8 mouse cellular contexts compared by ENCODE assay signal in the genomic region with DNA sequence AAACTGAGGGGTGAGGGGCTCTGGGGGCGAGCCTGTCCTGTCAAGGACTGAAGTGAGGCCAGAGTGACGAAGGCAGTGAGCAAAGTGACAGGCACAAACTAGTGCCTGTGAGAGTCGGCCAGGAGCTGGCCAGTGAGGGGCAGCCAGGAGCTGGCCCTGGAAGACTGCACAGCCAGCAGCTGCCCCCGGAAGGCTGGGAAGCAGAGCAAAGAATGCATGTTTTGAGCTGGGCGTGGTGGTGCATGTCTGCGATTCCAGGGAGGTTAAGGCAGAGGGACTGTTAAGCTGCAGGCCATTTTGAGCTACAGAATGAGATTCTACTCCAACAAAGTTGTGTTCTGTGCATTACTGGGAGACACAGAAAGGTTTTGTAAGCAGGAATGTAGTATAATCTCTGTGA. TPM values are rescaled to one million over a fixed set of nuclear protein-coding genes. Genes with fewer than 3 reads are reported as not detected.
DNase-seq lines count a peak whose midpoint lies in the region; ATAC-seq and TF ChIP-seq lines count a peak whose summit lies in the region.

No protein-coding gene starts in this region.

- no peak overlapping the region for H3K4me3 ChIP-seq in heart, embryonic 11.5 days (ENCODE audit: low read depth, low read length)
- H3K4me3 ChIP-seq in midbrain, embryonic 14.5 days (replicated peaks; ENCODE audit: low read depth, low read length), result no peak overlapping the region
- H3K4me3 ChIP-seq in midbrain, embryonic 15.5 days, result no peak overlapping the region
- H3K4me3 ChIP-seq in heart, embryonic 16.5 days (ENCODE audit: low read length), result no peak overlapping the region
- no peak overlapping the region for H3K4me3 ChIP-seq in myocyte
- H3K4me3 ChIP-seq in forebrain, embryonic 10.5 days, result no peak overlapping the region

- H3K27ac ChIP-seq in heart, embryonic 11.5 days (ENCODE audit: low read depth, low read length), result peak overlapping the region; percentile 35; the same call in 1 of the 2 replicates
- H3K27ac ChIP-seq in midbrain, embryonic 14.5 days (replicated peaks; ENCODE audit: low read depth, low read length), result no peak overlapping the region
- H3K27ac ChIP-seq in midbrain, embryonic 15.5 days, result no peak overlapping the region
- peak overlapping the region; percentile 53; the same call in 1 of the 2 replicates for H3K27ac ChIP-seq in heart, embryonic 16.5 days (ENCODE audit: low read length)
- H3K27ac ChIP-seq in forebrain, embryonic 10.5 days, result no peak overlapping the region

- no peak overlapping the region for H3ac ChIP-seq in myocyte (ENCODE audit: control insufficient read depth, insufficient read length)

- no peaks in the 10 kb centered on the region for H3K36me3 ChIP-seq in heart, embryonic 11.5 days (ENCODE audit: control insufficient read depth, insufficient read depth, low read length)
- H3K36me3 ChIP-seq in midbrain, embryonic 14.5 days (ENCODE audit: control insufficient read depth, insufficient read depth, low read length), result peaks cover 7% of the 10 kb centered on the region
- H3K36me3 ChIP-seq in midbrain, embryonic 15.5 days (replicated peaks), result 0 out of 2 replicates have a peak, but pooled peaks cover under 1% of the 10 kb centered on the region
- no peaks in the 10 kb centered on the region for H3K36me3 ChIP-seq in heart, embryonic 16.5 days (ENCODE audit: control insufficient read depth, insufficient read depth)
- H3K36me3 ChIP-seq in myocyte (ENCODE audit: control insufficient read depth, insufficient read depth), result no peaks in the 10 kb centered on the region
- H3K36me3 ChIP-seq in forebrain, embryonic 10.5 days (replicated peaks), result peaks cover 16% of the 10 kb centered on the region

- no peak for TF ChIP-seq POLR2A in myocyte (IDR thresholded peaks at IDR 0.05; ENCODE audit: insufficient read length, low read depth)

- H3K4me1 ChIP-seq in heart, embryonic 11.5 days (ENCODE audit: control insufficient read depth, insufficient read depth, low read length), result peaks cover 5% of the 10 kb centered on the region; the same call in 1 of the 2 replicates
- H3K4me1 ChIP-seq in midbrain, embryonic 14.5 days (ENCODE audit: control insufficient read depth, insufficient read depth, low read length), result no peaks in the 10 kb centered on the region
- H3K4me1 ChIP-seq in midbrain, embryonic 15.5 days, result no peaks in the 10 kb centered on the region
- H3K4me1 ChIP-seq in heart, embryonic 16.5 days (ENCODE audit: control insufficient read depth, insufficient read depth, low read length), result peaks cover 6% of the 10 kb centered on the region
- peaks cover 26% of the 10 kb centered on the region for H3K4me1 ChIP-seq in forebrain, embryonic 10.5 days

- H3K4me2 ChIP-seq in heart, embryonic 11.5 days, result peak overlapping the region; percentile 25; the same call in 1 of the 2 replicates
- H3K4me2 ChIP-seq in midbrain, embryonic 14.5 days (ENCODE audit: low read length), result no peak overlapping the region
- no peak overlapping the region for H3K4me2 ChIP-seq in midbrain, embryonic 15.5 days
- H3K4me2 ChIP-seq in heart, embryonic 16.5 days (ENCODE audit: low read depth, low read length), result peak overlapping the region; percentile 30
- peak overlapping the region; percentile 25 for H3K4me2 ChIP-seq in myocyte (ENCODE audit: low read depth)

- H3K9ac ChIP-seq in heart, embryonic 11.5 days (ENCODE audit: low read depth, low read length), result no peak overlapping the region
- H3K9ac ChIP-seq in midbrain, embryonic 14.5 days (replicated peaks; ENCODE audit: low read length), result no peak overlapping the region
- no peak overlapping the region for H3K9ac ChIP-seq in midbrain, embryonic 15.5 days
- H3K9ac ChIP-seq in heart, embryonic 16.5 days (ENCODE audit: low read length), result peak overlapping the region; percentile 43

- no peaks in the 10 kb centered on the region for H3K79me2 ChIP-seq in myocyte (ENCODE audit: control insufficient read depth, insufficient read depth)

- 9% methylated on average over 6 of the region's 6 CpGs for WGBS in heart, embryonic 11.5 days (ENCODE audit: insufficient replicate concordance)
- WGBS in midbrain, embryonic 14.5 days, result 28% methylated on average over 6 of the region's 6 CpGs
- WGBS in midbrain, embryonic 15.5 days, result 37% methylated on average over 6 of the region's 6 CpGs
- 9% methylated on average over 6 of the region's 6 CpGs for WGBS in heart, embryonic 16.5 days
- 57% methylated on average over 6 of the region's 6 CpGs for WGBS in forebrain, embryonic 10.5 days

- intact Hi-C loops in heart, postnatal 25 days (cut with DNase I), result no loop called here

- H3K27me3 ChIP-seq in heart, embryonic 11.5 days (ENCODE audit: control insufficient read depth, insufficient read depth, low read length), result no peaks in the 10 kb centered on the region
- no peaks in the 10 kb centered on the region for H3K27me3 ChIP-seq in midbrain, embryonic 14.5 days (ENCODE audit: control insufficient read depth, insufficient read depth, low read length)
- no peaks in the 10 kb centered on the region for H3K27me3 ChIP-seq in midbrain, embryonic 15.5 days (replicated peaks)
- H3K27me3 ChIP-seq in heart, embryonic 16.5 days (ENCODE audit: control insufficient read depth, insufficient read depth, low read length), result no peaks in the 10 kb centered on the region
- no peaks in the 10 kb centered on the region for H3K27me3 ChIP-seq in myocyte (ENCODE audit: control insufficient read depth, insufficient read depth, insufficient read length)
- no peaks in the 10 kb centered on the region for H3K27me3 ChIP-seq in forebrain, embryonic 10.5 days (ENCODE audit: poor library complexity, severe bottlenecking)

- peak; percentile 61; the same call in 1 of the 2 replicates for ATAC-seq in heart, embryonic 11.5 days (replicated peaks; ENCODE audit: insufficient number of reproducible peaks, low FRiP score, low TSS enrichment)
- no peak for ATAC-seq in midbrain, embryonic 14.5 days (ENCODE audit: low FRiP score, low TSS enrichment)
- ATAC-seq in midbrain, embryonic 15.5 days (replicated peaks), result no peak
- ATAC-seq in heart, embryonic 16.5 days (replicated peaks; ENCODE audit: extremely low read depth, insufficient read depth, low FRiP score), result peak; percentile 55; the same call in 1 of the 2 replicates

- no peaks in the 10 kb centered on the region for H3K9me3 ChIP-seq in heart, embryonic 11.5 days (replicated peaks; ENCODE audit: control insufficient read depth, low read length)
- no peaks in the 10 kb centered on the region for H3K9me3 ChIP-seq in midbrain, embryonic 14.5 days (ENCODE audit: control insufficient read depth, low read length)
- no peaks in the 10 kb centered on the region for H3K9me3 ChIP-seq in midbrain, embryonic 15.5 days
- no peaks in the 10 kb centered on the region for H3K9me3 ChIP-seq in heart, embryonic 16.5 days (replicated peaks; ENCODE audit: control insufficient read depth, low read length)
- H3K9me3 ChIP-seq in forebrain, embryonic 10.5 days, result no peaks in the 10 kb centered on the region; the same call in 1 of the 2 replicates

- DNase-seq in heart, postnatal 25 days (ENCODE audit: low spot score), result no peak
- peak; percentile 34 for DNase-seq in midbrain, embryonic 14.5 days
- no peak for DNase-seq in forebrain, embryonic 10.5 days (ENCODE audit: extremely low spot score, low spot score)
- no peak for DNase-seq in thymus, postnatal 0 days (ENCODE audit: low spot score)

TF ChIP-seq in myocyte, 11 proteins besides CTCF, POLR2A, EP300 and RAD21 (continues in another document):
- TF ChIP-seq E2F4 (IDR thresholded peaks at IDR 0.05; ENCODE audit: insufficient read depth) (no peak), MYOD1 (IDR thresholded peaks at IDR 0.05; ENCODE audit: control insufficient read depth in 1 of 3, insufficient read length in 2 of 3, low read depth in 2 of 3) (peak in 2 of 3 experiments; percentile 33 to 35), MYOG (IDR thresholded peaks at IDR 0.05; ENCODE audit: control insufficient read depth in 1 of 3, insufficient read depth in 1 of 3, insufficient read length in 2 of 3, low read depth in 2 of 3) (peak in 1 of 3 experiments; percentile 70), SRF (IDR thresholded peaks at IDR 0.05; ENCODE audit: control insufficient read depth, insufficient read length, low read depth) (no peak), MAX (IDR thresholded peaks at IDR 0.05; ENCODE audit: low read depth) (no peak)

RNA-seq across cellular contexts. Expression of a gene that starts 14.3 kb away (rescaled TPM):
- polyA plus RNA-seq in heart, embryonic 11.5 days (2014; fragmentation: Nextera tagmentation; extraction: Ambion mirVana), result 16.5 and 19.1 TPM in 2 replicates
- 10 to 100 TPM; 24.1 to 25.1 TPM for total RNA-seq in heart, postnatal 25 days (2021)
- polyA plus RNA-seq in midbrain, embryonic 14.5 days (2014; fragmentation: Nextera tagmentation; extraction: Ambion mirVana), result 10.4 and 13.0 TPM in 2 replicates
- 12.5 and 14.0 TPM in 2 replicates for polyA plus RNA-seq in midbrain, embryonic 15.5 days (2015; fragmentation: Nextera tagmentation; extraction: Ambion mirVana)
- polyA plus RNA-seq in heart, embryonic 16.5 days (2015; fragmentation: Nextera tagmentation; extraction: Ambion mirVana), result 27.1 and 27.6 TPM in 2 replicates
- polyA plus RNA-seq in myocyte (2012; fragmentation: generic; extraction: Trizol), result 4.3 TPM
- 40.5 and 41.1 TPM in 2 replicates for polyA plus RNA-seq in forebrain, embryonic 10.5 days (2016; fragmentation: Nextera tagmentation; extraction: Ambion mirVana)
- 5.0 and 5.4 TPM in 2 replicates for polyA plus RNA-seq in thymus, postnatal 0 days (2015; fragmentation: Nextera tagmentation; extraction: Ambion mirVana)

RNA-seq across cellular contexts. Expression of a gene that starts 48.6 kb away (rescaled TPM):
- 15.2 and 16.7 TPM in 2 replicates for polyA plus RNA-seq in heart, embryonic 11.5 days (2014; fragmentation: Nextera tagmentation; extraction: Ambion mirVana)
- total RNA-seq in heart, postnatal 25 days (2021), result 1 to 10 TPM; 2.2 TPM
- 13.7 and 17.4 TPM in 2 replicates for polyA plus RNA-seq in midbrain, embryonic 14.5 days (2014; fragmentation: Nextera tagmentation; extraction: Ambion mirVana)
- 15.5 and 18.0 TPM in 2 replicates for polyA plus RNA-seq in midbrain, embryonic 15.5 days (2015; fragmentation: Nextera tagmentation; extraction: Ambion mirVana)
- 8.9 and 9.0 TPM in 2 replicates for polyA plus RNA-seq in heart, embryonic 16.5 days (2015; fragmentation: Nextera tagmentation; extraction: Ambion mirVana)
- 12.0 TPM for polyA plus RNA-seq in myocyte (2012; fragmentation: generic; extraction: Trizol)
- 25.9 and 27.7 TPM in 2 replicates for polyA plus RNA-seq in forebrain, embryonic 10.5 days (2016; fragmentation: Nextera tagmentation; extraction: Ambion mirVana)
- polyA plus RNA-seq in thymus, postnatal 0 days (2015; fragmentation: Nextera tagmentation; extraction: Ambion mirVana), result 9.7 and 12.2 TPM in 2 replicates

RNA-seq across cellular contexts. Expression of a gene that starts 48.6 kb away (rescaled TPM):
- 38.0 and 53.0 TPM in 2 replicates for polyA plus RNA-seq in heart, embryonic 11.5 days (2014; fragmentation: Nextera tagmentation; extraction: Ambion mirVana)
- total RNA-seq in heart, postnatal 25 days (2021), result 10 to 100 TPM; 15.8 to 23.0 TPM
- 69.1 and 90.2 TPM in 2 replicates for polyA plus RNA-seq in midbrain, embryonic 14.5 days (2014; fragmentation: Nextera tagmentation; extraction: Ambion mirVana)
- 66.6 and 71.0 TPM in 2 replicates for polyA plus RNA-seq in midbrain, embryonic 15.5 days (2015; fragmentation: Nextera tagmentation; extraction: Ambion mirVana)
- 25.8 and 26.6 TPM in 2 replicates for polyA plus RNA-seq in heart, embryonic 16.5 days (2015; fragmentation: Nextera tagmentation; extraction: Ambion mirVana)
- polyA plus RNA-seq in myocyte (2012; fragmentation: generic; extraction: Trizol), result 23.5 TPM
- 94.5 and 96.6 TPM in 2 replicates for polyA plus RNA-seq in forebrain, embryonic 10.5 days (2016; fragmentation: Nextera tagmentation; extraction: Ambion mirVana)
- 22.7 and 24.3 TPM in 2 replicates for polyA plus RNA-seq in thymus, postnatal 0 days (2015; fragmentation: Nextera tagmentation; extraction: Ambion mirVana)

Comparison
In these comparisons a context has a peak if more than half of its experiments do, and no peak if none do; other contexts are left out.
1. ATAC-seq: peak in heart, embryonic 11.5 days (single experiment) and heart, embryonic 16.5 days (single experiment); none in midbrain, embryonic 14.5 days (single experiment) and midbrain, embryonic 15.5 days (single experiment).
2. H3K27ac ChIP-seq: peak in heart, embryonic 11.5 days (single experiment) and heart, embryonic 16.5 days (single experiment); none in midbrain, embryonic 14.5 days (single experiment), midbrain, embryonic 15.5 days (single experiment) and forebrain, embryonic 10.5 days (single experiment).
3. H3K4me2 ChIP-seq: peak in heart, embryonic 11.5 days (single experiment), heart, embryonic 16.5 days (single experiment) and myocyte (single experiment); none in midbrain, embryonic 14.5 days (single experiment) and midbrain, embryonic 15.5 days (single experiment).